Comparison of ENCODE assay signal across 16 mouse cellular contexts in genomic region chr4:29913066-29913465, GRCm38 (mm10).
"Had no signal": no experiment of that assay in that cellular context is flagged by ENCODE, and none has a peak within 500 bp of the region (broad histone marks: within the 10 kb centered on the region; RNA-seq: fewer than 3 reads in every experiment).

No protein-coding gene starts in this region.

- H3K27ac ChIP-seq: neural tube, embryonic 13.5 days; neural tube, embryonic 15.5 days; stomach, embryonic 15.5 days; stomach, postnatal 0 days had no signal

- H3K9ac ChIP-seq: neural tube, embryonic 13.5 days; neural tube, embryonic 15.5 days; stomach, embryonic 15.5 days had no signal

- H3K9me3 ChIP-seq: neural tube, embryonic 13.5 days; neural tube, embryonic 15.5 days; stomach, embryonic 15.5 days had no signal

- H3K27me3 ChIP-seq: neural tube, embryonic 13.5 days; neural tube, embryonic 15.5 days; stomach, embryonic 15.5 days had no signal

- H3K36me3 ChIP-seq: neural tube, embryonic 13.5 days; neural tube, embryonic 15.5 days; stomach, embryonic 15.5 days had no signal

- H3K4me2 ChIP-seq: neural tube, embryonic 13.5 days; neural tube, embryonic 15.5 days; stomach, embryonic 15.5 days had no signal

- DNase-seq: retina, postnatal 1 day; right cerebral cortex, adult 18-20 months; right cerebral cortex, postnatal 14 days; right cerebral cortex, postnatal 25 days; right cerebral cortex, postnatal 4 days; spleen, adult 18-20 months; thymus, adult 18-20 months; thymus, adult 2 months; thymus, postnatal 14 days; thymus, postnatal 25 days; thymus, postnatal 36 days; thymus, postnatal 4 days had no signal

- H3K4me3 ChIP-seq: neural tube, embryonic 13.5 days; neural tube, embryonic 15.5 days; stomach, embryonic 15.5 days had no signal

- H3K4me1 ChIP-seq: neural tube, embryonic 13.5 days; neural tube, embryonic 15.5 days; stomach, embryonic 15.5 days had no signal
